Mouse (Mus musculus) liver, embryonic 14.5 days (tissue): ENCODE measurements at regions not wholly inside any gene's neighbourhood (a gene's known extent, or its start where the extent isn't known, plus 50 kb on each side); places are given as distances from the start of the nearest gene placed in this dataset.

Source experiments
- ATAC-seq: fragments of 200-750 bp; cut with Nextera tagmentation; 2 replicates; pipeline ENCODE4 v1.8.0; 2017; ENCODE audit warnings: moderate number of reproducible peaks, mild to moderate bottlenecking, moderate library complexity; ENCODE audit not compliant: insufficient read depth
- DNase-seq, 3 experiments: peaks; one replicate each; pipeline ENCODE4 v3.0.0-alpha.2; 2012 to 2013; ENCODE audit warnings: low read depth in 3 of 3, low spot score in 3 of 3
- H3K27ac ChIP-seq: fragments of 300-500 bp; sonication (generic); 2 replicates; pipeline ENCODE4 v1.5.1; 2014; ENCODE audit warnings: moderate library complexity, mild to moderate bottlenecking, control low read depth, inconsistent platforms
- H3K27me3 ChIP-seq: fragments of 300-500 bp; sonication (generic); 2 replicates; pipeline ENCODE4 v1.6.1; 2014; ENCODE audit warnings: mild to moderate bottlenecking, low read length, moderate library complexity; ENCODE audit not compliant: control insufficient read depth, insufficient read depth
- H3K36me3 ChIP-seq: fragments of 300-500 bp; sonication (generic); replicated peaks from 2 replicates; pipeline ENCODE4 v1.6.1; 2014; ENCODE audit warnings: low read depth; ENCODE audit not compliant: control insufficient read depth, insufficient read depth
- H3K4me1 ChIP-seq, 2 experiments: fragments of 200-500 bp in 1 of 2; fragments of 300-500 bp in 1 of 2; sonication (generic) in 1 of 2; replicated peaks; 2 replicates each; pipeline ENCODE4 v1.6.1; 2012 to 2014; ENCODE audit warnings: antibody characterized with exemption in 1 of 2, inconsistent platforms in 1 of 2, low read length in 1 of 2; ENCODE audit not compliant: control insufficient read depth in 2 of 2, insufficient read depth in 2 of 2
- H3K4me2 ChIP-seq: fragments of 300-500 bp; sonication (generic); 2 replicates; pipeline ENCODE4 v1.6.1; 2014; ENCODE audit warnings: low read depth, mild to moderate bottlenecking, control low read depth, moderate library complexity
- H3K4me3 ChIP-seq, 2 experiments: fragments of 200-500 bp in 1 of 2; fragments of 300-500 bp in 1 of 2; sonication (generic) in 1 of 2; 2 replicates each; pipeline ENCODE4 v1.5.1; 2012 to 2014; ENCODE audit warnings: low read depth in 2 of 2, low read length in 2 of 2, mild to moderate bottlenecking in 2 of 2, control low read depth in 1 of 2, inconsistent platforms in 1 of 2, moderate library complexity in 1 of 2; ENCODE audit not compliant: insufficient read depth in 1 of 2
- H3K9ac ChIP-seq: fragments of 300-500 bp; sonication (generic); replicated peaks from 2 replicates; pipeline ENCODE4 v1.6.1; 2014; ENCODE audit warnings: mild to moderate bottlenecking, control low read depth, moderate library complexity
- H3K9me3 ChIP-seq: fragments of 300-500 bp; sonication (generic); 2 replicates; pipeline ENCODE4 v1.6.1; 2016; ENCODE audit warnings: low read length, mixed read lengths; ENCODE audit not compliant: control insufficient read depth
- CTCF ChIP-seq: IDR thresholded peaks from 2 replicates; pipeline ENCODE4 v1.5.1; 2016; ENCODE audit warnings: antibody characterized with exemption, low read depth, control low read depth
- EP300 ChIP-seq: IDR thresholded peaks from 2 replicates; pipeline ENCODE4 v1.6.1; 2016; ENCODE audit warnings: antibody characterized with exemption, low read depth
- WGBS: fragments of 180-500 bp; shearing (Covaris S2); extraction: QIAGEN DNeasy Blood & Tissue Kit; methylation state at CpG from one replicate; pipeline ENCODE4 v1.1.7; 2014; ENCODE audit not compliant: insufficient replicate concordance; 5-methylcytosine and 5-hydroxymethylcytosine counted together

- Histone ChIP-seq H3K4me2 (no peak overlapping the region), H3K27me3 (no peaks in the 10 kb centered on the region), H3K36me3 (no peaks in the 10 kb centered on the region), H3K27ac (no peak overlapping the region), H3K4me1 (peaks cover 0 to 6% of the 10 kb centered on the region in 2 experiments; a peak in 1 of 4 replicates), H3K9ac (no peak overlapping the region), H3K9me3 (no peaks in the 10 kb centered on the region), H3K4me3 (no peak overlapping the region)
- no peak for ATAC-seq
- no peak for DNase-seq
- 19% methylated on average over 10 of the region's 10 CpGs for WGBS
- TF ChIP-seq CTCF (no peak), EP300 (no peak)
Measured at GRCm38 (mm10) chr15:5517244-5517966, 273.4 kb upstream of the Ptger4 start.

GRCm38 (mm10) chr15:5519552-5519951 is 275.6 kb upstream of the Ptger4 start:
- H3K4me2 ChIP-seq: no peak overlapping the region
- WGBS: 65% methylated on average over 2 of the region's 2 CpGs
- H3K27me3 ChIP-seq: no peaks in the 10 kb centered on the region
- H3K36me3 ChIP-seq: no peaks in the 10 kb centered on the region
- TF ChIP-seq CTCF: no peak
- no peak for TF ChIP-seq EP300
- no peak for ATAC-seq
- no peaks in the 10 kb centered on the region for H3K9me3 ChIP-seq
- no peak overlapping the region for H3K9ac ChIP-seq
- DNase-seq: no peak
- H3K27ac ChIP-seq: no peak overlapping the region
- H3K4me1 ChIP-seq: peaks cover 0 to 4% of the 10 kb centered on the region in 2 experiments; a peak in 1 of 4 replicates
- no peak overlapping the region for H3K4me3 ChIP-seq

- Histone ChIP-seq H3K27me3 (no peaks in the 10 kb centered on the region), H3K4me2 (no peak overlapping the region), H3K27ac (no peak overlapping the region), H3K9me3 (no peaks in the 10 kb centered on the region), H3K4me3 (no peak overlapping the region), H3K4me1 (peaks cover 0 to 4% of the 10 kb centered on the region in 2 experiments; a peak in 1 of 4 replicates), H3K9ac (no peak overlapping the region), H3K36me3 (no peaks in the 10 kb centered on the region)
- TF ChIP-seq EP300: no peak
- TF ChIP-seq CTCF: no peak
- 47% methylated on average over 1 of the region's 1 CpGs for WGBS
- no peak for ATAC-seq
- DNase-seq: no peak
Measured at GRCm38 (mm10) chr15:5519997-5520396, 276.0 kb upstream of the Ptger4 start.

GRCm38 (mm10) chr15:5528619-5529018 is 284.6 kb upstream of the Ptger4 start:
- no peak for DNase-seq
- H3K27ac ChIP-seq: no peak overlapping the region
- ATAC-seq: no peak
- no peak overlapping the region for H3K4me2 ChIP-seq
- no peaks in the 10 kb centered on the region for H3K36me3 ChIP-seq
- no peak overlapping the region for H3K4me3 ChIP-seq
- no peak for TF ChIP-seq EP300
- no peak for TF ChIP-seq CTCF
- no peaks in the 10 kb centered on the region for H3K9me3 ChIP-seq
- no peak overlapping the region for H3K9ac ChIP-seq
- 67% methylated on average over 6 of the region's 6 CpGs for WGBS
- no peaks in the 10 kb centered on the region for H3K4me1 ChIP-seq
- H3K27me3 ChIP-seq: no peaks in the 10 kb centered on the region

- Histone ChIP-seq H3K4me1 (no peaks in the 10 kb centered on the region), H3K9me3 (no peaks in the 10 kb centered on the region), H3K4me3 (no peak overlapping the region), H3K36me3 (no peaks in the 10 kb centered on the region), H3K9ac (no peak overlapping the region), H3K4me2 (no peak overlapping the region), H3K27me3 (no peaks in the 10 kb centered on the region), H3K27ac (no peak overlapping the region)
- TF ChIP-seq CTCF (no peak), EP300 (no peak)
- ATAC-seq (no peak), DNase-seq (no peak)
Measured at GRCm38 (mm10) chr15:5533656-5534055, 289.7 kb upstream of the Ptger4 start.
